Mouse (Mus musculus) MEL (cell line): ENCODE results near the gene Dapk2.

ENCODE experiments used
- CTCF ChIP-seq, 3 experiments: IDR thresholded peaks in 2 of 3; conservative IDR thresholded peaks in 1 of 3; 2 replicates each; pipeline ENCODE4 v1.5.1; 2011 to 2012; ENCODE audit warnings: low read length in 3 of 3, low read depth in 2 of 3, mild to moderate bottlenecking in 2 of 3, improper control_type of control experiment in 1 of 3, inconsistent platforms in 1 of 3, mixed read lengths in 1 of 3, moderate library complexity in 1 of 3; ENCODE audit not compliant: control insufficient read depth in 1 of 3, insufficient read depth in 1 of 3, poor library complexity in 1 of 3, severe bottlenecking in 1 of 3
- EP300 ChIP-seq, 2 experiments: IDR thresholded peaks; 2 replicates each; pipeline ENCODE4 v1.6.1; 2011; ENCODE audit warnings: improper control_type of control experiment in 2 of 2, low read length in 2 of 2, low read depth in 1 of 2, mild to moderate bottlenecking in 1 of 2
- HCFC1 ChIP-seq: IDR thresholded peaks from 2 replicates; pipeline ENCODE4 v1.6.1; 2012; ENCODE audit warnings: low read depth, mild to moderate bottlenecking, inconsistent platforms, low read length, improper control_type of control experiment, moderate library complexity
- NELFE ChIP-seq: IDR thresholded peaks from 2 replicates; pipeline ENCODE4 v1.6.1; 2011; ENCODE audit warnings: low read depth, low read length, improper control_type of control experiment
- POLR2A ChIP-seq, 2 experiments: IDR thresholded peaks; 2 replicates each; pipeline ENCODE4 v1.6.1; 2011 to 2012; ENCODE audit warnings: low read length in 2 of 2, mild to moderate bottlenecking in 2 of 2, control low read depth in 1 of 2, improper control_type of control experiment in 1 of 2, low read depth in 1 of 2, moderate library complexity in 1 of 2; ENCODE audit not compliant: control insufficient read depth in 1 of 2, insufficient read depth in 1 of 2, poor library complexity in 1 of 2
- ZC3H11A ChIP-seq: IDR thresholded peaks from 2 replicates; pipeline ENCODE4 v1.6.1; 2012; ENCODE audit warnings: low read depth, mild to moderate bottlenecking, inconsistent platforms, low read length, improper control_type of control experiment

DNA sequence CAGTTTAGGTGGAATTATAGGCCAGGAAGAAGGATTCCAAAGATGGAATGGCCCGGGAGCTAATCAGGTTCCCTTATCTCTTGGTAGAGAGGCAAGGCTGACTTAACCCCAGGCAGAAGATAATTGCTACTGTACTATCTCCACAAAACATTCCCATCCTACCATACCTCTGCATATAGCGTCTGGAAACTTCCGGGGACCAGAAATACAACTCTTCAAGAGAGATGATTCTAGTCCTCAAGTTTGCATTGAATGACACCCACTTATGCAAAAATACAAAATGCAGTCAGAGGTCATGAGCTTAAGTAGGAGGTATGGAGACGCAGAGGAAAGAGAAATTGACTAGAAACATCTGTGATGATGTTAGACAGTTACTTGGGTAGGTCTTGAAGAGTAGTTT, 30.1 kb upstream of the Dapk2 start:
- TF ChIP-seq HCFC1 (no peak), NELFE (no peak), ZC3H11A (0 out of 2 replicates have a peak, but pooled peaks have one; percentile 8), POLR2A (IDR thresholded peaks at IDR 0.05; ENCODE audit: control insufficient read depth in 1 of 2, insufficient read depth in 1 of 2, low read depth in 1 of 2, low read length in 2 of 2, poor library complexity in 1 of 2) (no peak), CTCF (IDR thresholded peaks at IDR 0.05 in 2 of 3, conservative IDR thresholded peaks at IDR 0.05 in 1 of 3; ENCODE audit: control insufficient read depth in 1 of 3, insufficient read depth in 1 of 3, low read depth in 2 of 3, low read length in 3 of 3, poor library complexity in 1 of 3, severe bottlenecking in 1 of 3) (no peak), EP300 (IDR thresholded peaks at IDR 0.05; ENCODE audit: low read depth in 1 of 2, low read length in 2 of 2) (peak; percentile 46 to 54; a peak in 2 of 4 replicates)
